Mouse (Mus musculus) kidney, embryonic 15.5 days (tissue): ENCODE data around the gene Ankrd2. TPM values are rescaled to one million over a fixed set of nuclear protein-coding genes. Genes with fewer than 3 reads are reported as not detected.

Experiments
- ATAC-seq: fragments of 200-750 bp; cut with Nextera tagmentation; replicated peaks from 2 replicates; pipeline ENCODE4 v1.8.0; 2017; ENCODE audit warnings: moderate TSS enrichment; ENCODE audit not compliant: low FRiP score
- H3K27ac ChIP-seq: fragments of 300-500 bp; sonication (generic); 2 replicates; pipeline ENCODE4 v1.5.1; 2015; ENCODE audit warnings: mild to moderate bottlenecking, inconsistent platforms
- H3K27me3 ChIP-seq: fragments of 300-500 bp; sonication (generic); 2 replicates; pipeline ENCODE4 v1.6.1; 2015; ENCODE audit warnings: inconsistent platforms
- H3K36me3 ChIP-seq: fragments of 300-500 bp; sonication (generic); 2 replicates; pipeline ENCODE4 v1.6.1; 2015; ENCODE audit warnings: inconsistent platforms
- H3K4me1 ChIP-seq: fragments of 300-500 bp; sonication (generic); 2 replicates; pipeline ENCODE4 v1.6.1; 2015; ENCODE audit warnings: inconsistent platforms
- H3K4me2 ChIP-seq: fragments of 300-500 bp; sonication (generic); 2 replicates; pipeline ENCODE4 v1.6.1; 2015; ENCODE audit warnings: moderate library complexity, mild to moderate bottlenecking, inconsistent platforms
- H3K4me3 ChIP-seq: fragments of 300-500 bp; sonication (generic); replicated peaks from 2 replicates; pipeline ENCODE4 v1.5.1; 2015; ENCODE audit warnings: mild to moderate bottlenecking, inconsistent platforms
- H3K9ac ChIP-seq: fragments of 300-500 bp; sonication (generic); 2 replicates; pipeline ENCODE4 v1.6.1; 2015; ENCODE audit warnings: mild to moderate bottlenecking, inconsistent platforms
- H3K9me3 ChIP-seq: fragments of 300-500 bp; sonication (generic); replicated peaks from 2 replicates; pipeline ENCODE4 v1.6.1; 2016; ENCODE audit warnings: inconsistent platforms
- WGBS: fragments of 180-500 bp; shearing (Covaris S2); methylation state at CpG from one replicate; pipeline ENCODE4 v1.1.7; 2015; ENCODE audit warnings: mixed read lengths; 5-methylcytosine and 5-hydroxymethylcytosine counted together
- polyA plus RNA-seq: library from polyadenylated mRNA; unstranded; fragments of >200 nt; fragmentation: Nextera tagmentation; extraction: Ambion mirVana; gene quantifications from 2 replicates; pipeline ENCODE4 v1.2.1, GENCODE M21; 2015

Ankrd2 gene
- polyA plus RNA-seq, 1 experiment from 2014 or later, result not detected

DNA sequence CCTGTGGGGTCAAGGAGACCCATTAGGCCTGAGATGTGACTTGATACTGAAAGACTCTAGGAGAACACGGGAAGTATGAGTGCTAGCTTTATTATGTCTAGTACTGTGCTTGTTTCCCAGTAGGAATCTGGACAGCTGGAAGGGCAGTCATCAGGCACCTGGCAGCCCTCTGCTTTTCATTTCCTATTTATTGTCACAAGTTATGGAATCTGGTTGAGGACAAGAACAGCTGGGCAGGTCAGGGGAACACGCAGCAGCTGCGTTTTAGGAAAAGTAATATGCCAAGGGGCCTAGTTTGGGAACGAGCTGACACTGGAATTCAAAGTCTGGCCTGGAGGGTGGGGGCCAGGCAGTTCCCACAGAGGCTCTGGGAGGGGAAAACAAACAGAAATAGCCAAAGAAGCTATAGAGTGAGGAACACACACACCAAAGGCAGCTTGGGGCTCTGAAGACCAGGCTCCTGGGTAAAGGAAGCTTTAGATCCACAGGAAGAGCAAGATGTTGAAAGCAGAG is 35.3 kb upstream of the Ankrd2 start:
- Histone ChIP-seq H3K4me1 (peaks cover 69% of the 10 kb centered on the region), H3K9ac (no peak overlapping the region), H3K27me3 (no peaks in the 10 kb centered on the region), H3K4me2 (no peak overlapping the region), H3K36me3 (no peaks in the 10 kb centered on the region), H3K4me3 (no peak overlapping the region), H3K27ac (peak overlapping the region; percentile 80), H3K9me3 (no peaks in the 10 kb centered on the region)
- 20% methylated on average over 4 of the region's 4 CpGs for WGBS
- ATAC-seq, result no peak

DNA sequence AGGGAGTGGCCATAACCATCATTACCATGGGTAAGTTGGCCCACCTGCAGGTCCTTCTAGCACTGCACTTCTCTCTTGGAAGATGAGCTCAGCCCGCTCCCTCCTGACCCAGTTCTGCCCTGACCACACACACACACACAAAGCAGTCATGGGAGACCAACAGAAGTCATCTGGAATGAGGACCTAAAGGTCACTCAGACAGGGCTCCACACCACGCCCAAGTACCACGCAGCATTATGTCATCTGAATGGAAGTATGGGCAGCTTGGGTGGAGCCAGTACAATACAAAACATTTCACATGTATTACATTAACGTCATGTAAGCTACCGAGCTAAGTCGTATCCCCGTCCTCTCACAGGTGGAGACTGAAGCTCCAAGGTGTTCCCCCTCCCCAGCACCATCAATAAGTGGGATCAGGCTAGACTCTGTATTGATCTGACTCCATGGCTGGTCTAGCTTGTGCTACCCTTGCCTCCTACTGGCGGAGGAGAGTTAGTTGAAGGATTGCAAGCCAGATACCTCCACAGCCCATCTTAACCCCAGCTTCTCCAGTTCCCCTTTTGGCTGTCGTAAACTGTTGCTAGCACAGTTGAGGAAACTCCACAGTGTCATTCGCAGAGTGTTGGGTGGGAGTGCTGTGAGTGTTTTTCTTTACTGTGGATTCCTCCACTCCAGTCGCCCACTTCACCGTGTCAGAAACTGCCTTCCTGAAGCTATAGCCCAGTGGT is 34.4 kb upstream of the Ankrd2 start:
- WGBS, result 85% methylated on average over 12 of the region's 12 CpGs

DNA sequence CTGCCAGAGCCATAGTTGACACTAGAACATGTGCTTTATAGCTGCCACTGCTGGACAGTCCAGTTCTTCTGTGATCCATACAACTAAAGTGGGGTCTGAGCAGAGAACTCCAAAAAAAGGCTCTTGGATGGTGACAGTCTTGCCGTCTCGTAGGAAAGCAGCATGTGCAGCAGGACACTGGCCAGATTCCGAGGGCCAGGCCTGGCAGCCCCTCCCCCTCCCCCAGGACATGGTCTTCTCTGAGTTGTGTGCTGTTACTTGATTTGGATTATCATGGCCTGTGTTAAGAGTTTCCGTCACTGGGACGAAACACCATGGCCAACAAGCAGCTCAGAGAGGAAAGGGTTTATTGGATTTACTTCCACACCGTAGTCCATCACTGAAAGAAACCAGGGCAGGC is 31.5 kb upstream of the Ankrd2 start:
- no peak for ATAC-seq
- peak overlapping the region; percentile 30; the same call in 1 of the 2 replicates for H3K27ac ChIP-seq
- H3K9ac ChIP-seq, result no peak overlapping the region
- no peak overlapping the region for H3K4me3 ChIP-seq
- 69% methylated on average over 6 of the region's 6 CpGs for WGBS
- no peaks in the 10 kb centered on the region for H3K27me3 ChIP-seq
- H3K4me1 ChIP-seq, result peaks cover 74% of the 10 kb centered on the region
- no peaks in the 10 kb centered on the region for H3K36me3 ChIP-seq
- no peaks in the 10 kb centered on the region for H3K9me3 ChIP-seq
- H3K4me2 ChIP-seq, result no peak overlapping the region

More for the DNA sequence above, 34.4 kb upstream of the Ankrd2 start:
- Histone ChIP-seq H3K9ac (no peak overlapping the region), H3K4me2 (no peak overlapping the region), H3K27me3 (no peaks in the 10 kb centered on the region), H3K27ac (peak overlapping the region; percentile 80), H3K9me3 (no peaks in the 10 kb centered on the region), H3K4me1 (peaks cover 69% of the 10 kb centered on the region), H3K36me3 (no peaks in the 10 kb centered on the region), H3K4me3 (no peak overlapping the region)
- ATAC-seq, result no peak

DNA sequence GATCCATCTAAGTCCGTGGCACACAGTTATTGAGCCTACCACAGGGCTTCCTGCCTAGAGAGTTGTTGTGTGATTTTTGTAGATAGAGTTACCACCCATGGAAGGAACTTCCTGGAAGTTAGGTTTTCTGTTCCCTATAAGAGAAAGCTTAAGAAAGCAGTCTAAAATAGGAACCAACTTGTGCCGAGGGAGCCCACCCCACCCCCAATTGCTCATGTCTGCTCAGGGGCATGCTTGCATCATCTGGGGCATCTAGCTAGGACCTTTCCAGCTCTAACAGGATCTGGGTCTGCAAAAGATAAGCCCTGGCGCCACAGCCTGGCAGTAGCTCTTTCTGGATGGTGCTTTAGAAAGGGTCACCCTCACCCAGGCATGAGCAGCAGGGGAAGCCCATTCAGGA is 30.2 kb upstream of the Ankrd2 start:
- H3K4me3 ChIP-seq, result no peak overlapping the region
- H3K27ac ChIP-seq, result peak overlapping the region; percentile 39
- no peaks in the 10 kb centered on the region for H3K27me3 ChIP-seq
- 67% methylated on average over 3 of the region's 3 CpGs for whole genome bisulfite sequencing
- H3K36me3 ChIP-seq, result no peaks in the 10 kb centered on the region
- H3K9me3 ChIP-seq, result no peaks in the 10 kb centered on the region
- H3K9ac ChIP-seq, result no peak overlapping the region
- peaks cover 74% of the 10 kb centered on the region for H3K4me1 ChIP-seq
- H3K4me2 ChIP-seq, result no peak overlapping the region
- ATAC-seq, result no peak

DNA sequence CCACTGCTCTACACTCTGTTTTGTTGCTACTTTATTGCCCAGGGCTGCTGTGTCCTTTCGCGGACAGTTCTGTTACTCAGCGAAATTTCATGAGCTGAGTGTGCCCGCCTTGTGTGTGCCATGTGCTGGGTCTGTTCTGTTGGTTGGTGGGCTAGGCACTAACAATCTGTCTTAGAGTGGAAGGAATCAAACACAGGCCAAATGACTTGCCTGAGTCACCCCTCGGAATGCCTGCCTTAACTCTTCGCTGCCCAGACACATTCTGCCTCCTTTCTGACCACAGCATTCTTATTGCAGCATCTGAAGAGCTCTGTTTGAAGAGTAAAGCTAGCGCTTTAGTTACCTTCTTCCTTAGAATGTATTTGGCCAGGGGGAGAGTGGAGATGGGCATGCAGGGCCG is 29.2 kb upstream of the Ankrd2 start:
- no peaks in the 10 kb centered on the region for H3K9me3 ChIP-seq
- no peak overlapping the region for H3K9ac ChIP-seq
- no peak overlapping the region for H3K4me3 ChIP-seq
- H3K36me3 ChIP-seq, result no peaks in the 10 kb centered on the region
- no peak overlapping the region for H3K4me2 ChIP-seq
- no peak for ATAC-seq
- H3K27ac ChIP-seq, result peak overlapping the region; percentile 39
- H3K27me3 ChIP-seq, result no peaks in the 10 kb centered on the region
- peaks cover 74% of the 10 kb centered on the region for H3K4me1 ChIP-seq
- 46% methylated on average over 8 of the region's 8 CpGs for WGBS

DNA sequence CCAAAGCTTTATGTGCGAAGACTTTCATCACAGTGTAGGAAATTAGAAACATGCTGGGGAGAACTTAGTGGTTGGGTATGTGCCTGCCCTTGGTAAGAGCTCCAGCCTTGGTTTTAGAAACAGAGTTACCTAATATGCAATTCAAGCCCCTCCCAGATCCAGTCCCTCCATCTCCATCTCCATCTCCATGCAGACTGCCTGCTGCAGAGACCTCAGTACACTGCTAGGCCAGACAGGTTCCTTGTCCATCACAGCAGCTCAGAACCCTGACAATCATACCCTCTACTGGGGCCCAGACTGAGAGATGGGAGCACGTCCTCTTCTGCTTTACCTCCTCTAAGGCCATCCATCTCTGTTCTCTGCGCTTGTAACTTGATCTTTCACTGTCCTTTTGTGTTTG is 27.2 kb upstream of the Ankrd2 start:
- 46% methylated on average over 3 of the region's 3 CpGs for WGBS
- peaks cover 76% of the 10 kb centered on the region for H3K4me1 ChIP-seq
- no peak overlapping the region for H3K4me2 ChIP-seq
- no peaks in the 10 kb centered on the region; the same call in 1 of the 2 replicates for H3K36me3 ChIP-seq
- no peak overlapping the region for H3K4me3 ChIP-seq
- no peaks in the 10 kb centered on the region for H3K9me3 ChIP-seq
- H3K27ac ChIP-seq, result peak overlapping the region; percentile 64
- H3K9ac ChIP-seq, result peak overlapping the region; percentile 14; the same call in 1 of the 2 replicates
- ATAC-seq, result no peak
- no peaks in the 10 kb centered on the region for H3K27me3 ChIP-seq

DNA sequence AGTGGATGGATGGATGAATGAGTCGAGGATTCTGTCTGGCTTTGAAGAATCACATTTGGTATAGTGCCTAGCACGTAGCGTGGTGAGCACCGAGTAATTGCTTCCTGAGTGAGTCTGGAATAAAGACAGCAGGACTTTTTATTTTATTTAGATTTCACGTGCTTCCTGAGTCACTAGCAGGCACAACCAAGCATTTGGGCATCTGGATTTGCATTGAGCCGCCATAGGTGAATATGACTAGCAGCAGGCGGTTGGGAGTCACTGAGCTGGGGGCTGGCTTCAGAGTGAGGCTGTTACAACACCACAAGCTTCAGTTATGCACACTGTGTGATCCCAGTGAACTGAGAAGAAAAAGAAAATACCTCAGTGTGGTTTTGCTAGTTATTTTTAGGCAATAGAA is 26.7 kb upstream of the Ankrd2 start:
- Histone ChIP-seq H3K4me1 (peaks cover 78% of the 10 kb centered on the region), H3K27me3 (no peaks in the 10 kb centered on the region), H3K9ac (peak overlapping the region; percentile 14; the same call in 1 of the 2 replicates), H3K4me3 (no peak overlapping the region), H3K27ac (peak overlapping the region; percentile 64), H3K4me2 (no peak overlapping the region), H3K9me3 (no peaks in the 10 kb centered on the region), H3K36me3 (no peaks in the 10 kb centered on the region; the same call in 1 of the 2 replicates)
- ATAC-seq, result no peak
- 22% methylated on average over 7 of the region's 7 CpGs for WGBS

DNA sequence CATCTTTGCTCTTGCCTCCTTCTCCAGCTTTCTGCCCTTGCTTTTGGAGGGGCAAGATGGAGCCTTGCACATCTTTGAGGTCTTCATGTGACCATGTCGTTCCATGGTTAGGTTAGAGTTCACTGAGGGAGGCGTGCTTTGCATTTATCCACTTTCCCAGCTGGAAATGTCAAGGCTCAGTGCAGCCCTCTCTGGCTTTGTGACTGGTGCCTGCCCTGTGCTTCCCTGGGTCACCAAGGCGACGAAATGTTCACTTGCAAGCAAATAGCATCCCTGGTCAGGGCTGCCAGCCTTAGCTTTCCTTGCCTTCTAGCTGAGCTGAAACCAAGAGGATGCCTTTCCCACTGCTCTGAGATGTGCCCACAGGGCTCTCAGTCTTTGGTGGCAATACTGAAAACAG is 25.4 kb upstream of the Ankrd2 start:
- H3K4me1 ChIP-seq, result peaks cover 71% of the 10 kb centered on the region
- H3K27ac ChIP-seq, result 0 out of 2 replicates have a peak overlapping the region, but pooled peaks have one; percentile 10
- H3K4me2 ChIP-seq, result no peak overlapping the region
- no peaks in the 10 kb centered on the region; the same call in 1 of the 2 replicates for H3K36me3 ChIP-seq
- no peaks in the 10 kb centered on the region for H3K27me3 ChIP-seq
- ATAC-seq, result no peak
- no peak overlapping the region for H3K4me3 ChIP-seq
- 38% methylated on average over 4 of the region's 4 CpGs for WGBS
- H3K9ac ChIP-seq, result no peak overlapping the region
- H3K9me3 ChIP-seq, result no peaks in the 10 kb centered on the region

DNA sequence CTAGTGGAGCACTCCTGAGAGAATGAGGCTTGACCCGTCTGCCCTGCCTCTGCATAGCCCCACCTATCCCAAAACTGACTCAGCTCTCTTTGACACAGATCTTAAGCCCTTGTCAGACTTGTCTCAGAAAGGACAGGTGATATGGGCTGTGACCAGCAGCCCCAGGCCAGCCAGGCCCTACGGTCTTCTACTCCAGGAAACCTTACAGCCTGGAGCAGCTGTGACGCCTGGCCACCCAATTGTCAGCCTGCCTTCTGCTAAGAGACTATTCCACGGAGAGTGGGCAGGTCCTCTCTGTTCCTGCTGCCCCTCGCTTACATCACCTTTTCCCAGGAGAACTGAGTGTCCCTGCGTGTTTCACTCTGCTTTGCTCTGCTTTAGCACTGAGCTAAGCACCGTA is 24.7 kb upstream of the Ankrd2 start:
- Histone ChIP-seq H3K36me3 (no peaks in the 10 kb centered on the region; the same call in 1 of the 2 replicates), H3K4me1 (peaks cover 71% of the 10 kb centered on the region), H3K9me3 (no peaks in the 10 kb centered on the region), H3K27ac (0 out of 2 replicates have a peak overlapping the region, but pooled peaks have one; percentile 10), H3K27me3 (no peaks in the 10 kb centered on the region), H3K4me3 (no peak overlapping the region), H3K9ac (no peak overlapping the region), H3K4me2 (no peak overlapping the region)
- no peak; the same call in 1 of the 2 replicates for ATAC-seq
- WGBS, result 64% methylated on average over 7 of the region's 7 CpGs

DNA sequence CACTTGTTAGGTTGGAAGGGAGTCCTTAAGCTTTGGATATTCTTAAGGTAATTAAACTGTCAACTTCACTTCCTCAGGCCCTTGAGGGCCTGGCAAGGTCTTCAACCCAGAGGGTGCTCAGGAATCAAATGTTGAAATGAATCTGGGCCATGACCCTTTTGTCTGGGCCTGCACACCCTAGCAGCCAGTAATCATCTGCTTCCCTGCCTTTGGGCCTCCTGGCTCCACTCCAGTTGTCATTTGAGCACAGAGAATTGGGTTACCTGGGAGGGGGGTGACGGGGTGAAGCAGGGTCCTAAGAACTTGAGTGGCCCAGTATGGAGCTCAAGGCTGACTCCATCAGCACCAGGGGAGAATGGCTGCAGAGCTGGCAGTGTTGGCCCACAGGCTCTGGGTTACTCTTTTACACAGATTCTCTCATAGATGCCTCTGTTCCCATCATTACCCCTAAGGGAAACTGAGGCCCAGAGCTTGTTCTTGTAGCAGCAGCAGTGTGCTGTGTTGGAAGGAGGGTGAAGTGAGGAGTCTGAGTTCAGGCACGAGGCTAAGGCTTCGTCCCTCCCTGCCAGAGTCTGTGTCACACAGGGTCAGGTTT is 21.5 kb upstream of the Ankrd2 start:
- ATAC-seq, result peak; percentile 70
- Histone ChIP-seq H3K9me3 (no peaks in the 10 kb centered on the region), H3K4me3 (no peak overlapping the region), H3K4me2 (no peak overlapping the region), H3K4me1 (peaks cover 75% of the 10 kb centered on the region), H3K27me3 (no peaks in the 10 kb centered on the region), H3K27ac (peak overlapping the region; percentile 45), H3K9ac (no peak overlapping the region), H3K36me3 (no peaks in the 10 kb centered on the region; the same call in 1 of the 2 replicates)
- WGBS, result 60% methylated on average over 3 of the region's 3 CpGs

DNA sequence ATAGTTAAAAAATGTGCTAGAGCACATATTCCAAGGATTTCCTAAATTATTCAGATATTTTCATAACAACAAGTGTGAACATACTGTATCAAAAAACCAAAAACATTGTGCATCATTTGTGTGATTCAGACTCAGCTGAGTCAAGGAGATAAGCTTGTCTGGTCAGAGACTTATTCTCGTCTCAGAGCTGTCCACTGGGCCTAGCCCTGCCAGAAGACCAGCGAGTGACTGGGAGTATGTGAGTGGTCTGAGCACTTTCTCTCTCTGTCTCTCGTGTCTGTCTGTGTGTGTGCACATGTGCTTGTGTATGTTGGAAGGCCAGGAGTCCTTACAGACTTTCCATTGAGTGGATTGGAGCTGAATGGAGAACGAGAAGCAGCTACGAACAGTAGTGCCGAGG is 20.8 kb upstream of the Ankrd2 start:
- H3K36me3 ChIP-seq, result no peaks in the 10 kb centered on the region; the same call in 1 of the 2 replicates
- H3K9me3 ChIP-seq, result no peaks in the 10 kb centered on the region
- no peaks in the 10 kb centered on the region for H3K27me3 ChIP-seq
- no peak for ATAC-seq
- WGBS, result 80% methylated on average over 6 of the region's 6 CpGs
- H3K4me1 ChIP-seq, result peaks cover 73% of the 10 kb centered on the region
- H3K4me3 ChIP-seq, result no peak overlapping the region
- no peak overlapping the region for H3K4me2 ChIP-seq
- H3K9ac ChIP-seq, result no peak overlapping the region
- H3K27ac ChIP-seq, result peak overlapping the region; percentile 45; the same call in 1 of the 2 replicates

DNA sequence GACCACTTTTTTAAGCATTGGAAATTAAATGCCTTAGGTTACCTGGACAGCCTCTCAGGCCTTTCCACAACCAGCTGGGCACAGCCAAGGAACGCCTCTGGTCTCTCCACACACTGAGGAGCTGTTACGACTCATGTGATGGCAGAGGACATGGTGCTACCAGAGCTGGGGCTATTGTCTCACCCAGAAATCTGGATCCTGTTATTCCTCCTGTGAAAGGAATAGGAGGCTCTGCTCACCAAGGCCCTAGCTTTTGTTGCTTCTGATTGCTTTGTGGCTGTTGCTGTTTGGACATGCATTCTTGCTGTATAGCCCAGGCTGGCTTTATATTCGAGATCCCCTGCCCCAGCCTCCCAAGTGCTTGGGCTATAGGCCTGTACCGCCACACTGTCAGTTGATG is 19.5 kb upstream of the Ankrd2 start:
- peaks cover 64% of the 10 kb centered on the region for H3K4me1 ChIP-seq
- no peaks in the 10 kb centered on the region for H3K9me3 ChIP-seq
- no peaks in the 10 kb centered on the region; the same call in 1 of the 2 replicates for H3K36me3 ChIP-seq
- ATAC-seq, result no peak
- WGBS, result 75% methylated on average over 4 of the region's 4 CpGs
- no peak overlapping the region for H3K9ac ChIP-seq
- no peaks in the 10 kb centered on the region for H3K27me3 ChIP-seq
- H3K27ac ChIP-seq, result peak overlapping the region; percentile 86
- no peak overlapping the region for H3K4me3 ChIP-seq
- H3K4me2 ChIP-seq, result no peak overlapping the region
